Mouse (Mus musculus) embryonic facial prominence, embryonic 13.5 days (tissue): ENCODE measurements around the gene Tspan12. TPM values are rescaled to one million over a fixed set of nuclear protein-coding genes. Genes with fewer than 3 reads are reported as not detected.

ENCODE experiments used
- ATAC-seq: fragments of 200-750 bp; cut with Nextera tagmentation; 2 replicates; pipeline ENCODE4 v1.8.0; 2017; ENCODE audit warnings: low read depth; ENCODE audit not compliant: insufficient number of reproducible peaks, insufficient read depth, low FRiP score, low TSS enrichment
- H3K27ac ChIP-seq: fragments of 300-500 bp; sonication (generic); 2 replicates; pipeline ENCODE4 v1.5.1; 2015; ENCODE audit warnings: moderate library complexity, mild to moderate bottlenecking, inconsistent platforms
- H3K27me3 ChIP-seq: fragments of 300-500 bp; sonication (generic); 2 replicates; pipeline ENCODE4 v1.6.1; 2015; ENCODE audit warnings: mild to moderate bottlenecking, inconsistent platforms
- H3K36me3 ChIP-seq: fragments of 300-500 bp; sonication (generic); 2 replicates; pipeline ENCODE4 v1.6.1; 2015; ENCODE audit warnings: mild to moderate bottlenecking, inconsistent platforms
- H3K4me1 ChIP-seq: fragments of 300-500 bp; sonication (generic); 2 replicates; pipeline ENCODE4 v1.6.1; 2015; ENCODE audit warnings: inconsistent platforms
- H3K4me2 ChIP-seq: fragments of 300-500 bp; sonication (generic); 2 replicates; pipeline ENCODE4 v1.6.1; 2015; ENCODE audit warnings: moderate library complexity, mild to moderate bottlenecking, inconsistent platforms
- H3K4me3 ChIP-seq: fragments of 300-500 bp; sonication (generic); 2 replicates; pipeline ENCODE4 v1.5.1; 2015; ENCODE audit warnings: mild to moderate bottlenecking, inconsistent platforms
- H3K9ac ChIP-seq: fragments of 300-500 bp; sonication (generic); 2 replicates; pipeline ENCODE4 v1.6.1; 2015; ENCODE audit warnings: mild to moderate bottlenecking, inconsistent platforms
- H3K9me3 ChIP-seq: fragments of 300-500 bp; sonication (generic); 2 replicates; pipeline ENCODE4 v1.6.1; 2016; ENCODE audit warnings: inconsistent platforms
- WGBS: fragments of 180-500 bp; shearing (Covaris S2); methylation state at CpG from one replicate; pipeline ENCODE4 v1.1.7; 2015; ENCODE audit warnings: mixed read lengths; 5-methylcytosine and 5-hydroxymethylcytosine counted together
- polyA plus RNA-seq: library from polyadenylated mRNA; unstranded; fragments of >200 nt; fragmentation: Nextera tagmentation; extraction: Ambion mirVana; gene quantifications from 2 replicates; pipeline ENCODE4 v1.2.1, GENCODE M21; 2015

The Tspan12 gene
- polyA plus RNA-seq, 1 experiment from 2014 or later, result 31.5 TPM

DNA sequence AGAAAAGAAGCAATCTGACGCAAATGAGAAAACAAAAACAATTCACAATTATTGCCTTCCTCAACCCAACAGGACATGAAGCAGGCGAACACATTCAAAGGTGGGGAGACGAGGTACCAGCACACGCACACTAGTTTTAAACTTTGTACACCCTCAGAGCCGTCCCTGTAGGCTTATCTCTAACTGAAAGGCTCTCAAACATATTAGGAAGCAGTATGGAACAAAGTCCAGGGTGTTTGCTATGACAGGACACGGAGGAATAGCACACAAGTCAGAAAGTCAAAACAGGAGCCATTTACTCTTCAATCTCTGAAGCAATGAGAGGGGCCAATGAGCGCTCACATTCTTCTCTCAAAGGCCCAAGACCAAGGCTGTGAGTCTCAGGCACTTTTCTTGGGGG, 24.3 kb downstream of the Tspan12 start:
- Histone ChIP-seq H3K9ac (no peak overlapping the region), H3K4me2 (no peak overlapping the region), H3K4me3 (no peak overlapping the region), H3K4me1 (peaks cover 8% of the 10 kb centered on the region; the same call in 1 of the 2 replicates), H3K36me3 (peaks cover 2% of the 10 kb centered on the region; the same call in 1 of the 2 replicates), H3K27me3 (no peaks in the 10 kb centered on the region), H3K27ac (no peak overlapping the region), H3K9me3 (no peaks in the 10 kb centered on the region)
- WGBS, result 88% methylated on average over 7 of the region's 7 CpGs
- ATAC-seq, result no peak

DNA sequence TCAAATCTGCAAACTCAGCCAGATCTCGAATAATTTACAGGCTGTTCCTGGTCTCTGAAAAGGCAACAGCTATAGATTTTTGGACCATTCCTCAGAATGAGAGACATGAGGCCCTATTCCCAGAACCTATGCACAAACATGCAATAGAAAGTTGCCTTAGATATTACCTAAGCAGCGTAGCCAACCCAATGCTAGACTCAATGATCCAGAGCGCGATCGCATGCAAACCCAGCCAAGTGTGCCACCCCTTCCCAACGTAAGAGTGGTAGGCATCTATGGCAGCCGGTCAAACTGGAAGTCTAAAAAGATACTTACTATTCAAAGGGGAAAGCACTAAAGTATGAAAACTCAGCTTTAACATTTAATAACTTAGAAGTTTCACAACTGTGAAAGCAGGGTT, 28.6 kb downstream of the Tspan12 start:
- no peak overlapping the region for H3K27ac ChIP-seq
- no peaks in the 10 kb centered on the region for H3K9me3 ChIP-seq
- no peaks in the 10 kb centered on the region for H3K27me3 ChIP-seq
- H3K4me2 ChIP-seq, result no peak overlapping the region
- no peak for ATAC-seq
- no peaks in the 10 kb centered on the region for H3K36me3 ChIP-seq
- no peak overlapping the region for H3K9ac ChIP-seq
- H3K4me3 ChIP-seq, result no peak overlapping the region
- H3K4me1 ChIP-seq, result peaks cover 6% of the 10 kb centered on the region; the same call in 1 of the 2 replicates
- 94% methylated on average over 7 of the region's 7 CpGs for WGBS

GRCm38 (mm10) chr6:21823281-21823680, 29.0 kb downstream of the Tspan12 start:
- ATAC-seq, result no peak; the same call in 1 of the 2 replicates
- H3K4me2 ChIP-seq, result no peak overlapping the region
- peaks cover 6% of the 10 kb centered on the region; the same call in 1 of the 2 replicates for H3K4me1 ChIP-seq
- H3K4me3 ChIP-seq, result no peak overlapping the region
- no peaks in the 10 kb centered on the region for H3K9me3 ChIP-seq
- H3K9ac ChIP-seq, result no peak overlapping the region
- no peaks in the 10 kb centered on the region for H3K27me3 ChIP-seq
- H3K27ac ChIP-seq, result no peak overlapping the region
- WGBS, result 76% methylated on average over 8 of the region's 8 CpGs
- no peaks in the 10 kb centered on the region for H3K36me3 ChIP-seq

- Histone ChIP-seq H3K4me1 (peaks cover 6% of the 10 kb centered on the region; the same call in 1 of the 2 replicates), H3K4me3 (no peak overlapping the region), H3K27ac (no peak overlapping the region), H3K9me3 (no peaks in the 10 kb centered on the region), H3K9ac (no peak overlapping the region), H3K36me3 (no peaks in the 10 kb centered on the region), H3K4me2 (no peak overlapping the region), H3K27me3 (no peaks in the 10 kb centered on the region)
- WGBS, result 83% methylated on average over 7 of the region's 7 CpGs
- no peak for ATAC-seq
Observed at GRCm38 (mm10) chr6:21822721-21823134, 29.6 kb downstream of the Tspan12 start.

DNA sequence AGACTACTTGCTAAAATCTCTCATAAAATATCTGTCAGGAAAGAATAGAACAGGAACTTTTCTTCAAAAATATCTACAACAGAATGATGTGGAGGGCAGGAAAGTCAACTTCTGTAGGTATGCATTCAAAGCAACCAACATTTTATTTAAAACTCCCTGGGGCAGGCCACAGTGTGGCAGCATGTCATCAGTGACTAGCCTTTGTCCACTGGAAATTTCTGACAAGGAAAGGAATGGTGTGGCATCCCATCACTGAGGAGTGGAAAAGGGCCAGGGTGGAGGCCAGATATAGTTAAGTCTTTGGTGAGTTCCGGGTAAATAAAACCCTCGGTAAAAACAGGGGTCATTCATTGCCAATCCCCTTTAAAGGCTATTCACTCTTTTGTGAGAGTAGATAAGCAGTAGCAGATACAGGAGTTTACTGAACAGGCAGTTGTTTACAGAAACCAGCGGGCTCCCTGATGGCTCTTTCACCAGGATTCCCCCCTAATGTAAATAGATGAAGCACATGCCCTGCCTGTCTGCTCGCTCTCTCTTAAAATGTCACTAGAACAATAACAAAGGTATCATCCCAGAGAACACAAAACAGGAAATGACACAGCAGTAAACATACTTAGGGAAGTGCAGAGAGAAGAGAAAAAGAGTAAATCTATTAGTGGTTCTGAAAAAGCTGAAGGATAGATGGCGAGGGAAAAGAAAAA, 34.1 kb downstream of the Tspan12 start:
- Histone ChIP-seq H3K36me3 (peaks cover 7% of the 10 kb centered on the region), H3K9me3 (no peaks in the 10 kb centered on the region), H3K9ac (no peak overlapping the region), H3K4me3 (no peak overlapping the region), H3K4me2 (no peak overlapping the region), H3K27ac (no peak overlapping the region), H3K4me1 (peaks cover 4% of the 10 kb centered on the region; the same call in 1 of the 2 replicates), H3K27me3 (no peaks in the 10 kb centered on the region)
- WGBS, result 49% methylated on average over 5 of the region's 5 CpGs
- no peak for ATAC-seq

- WGBS, result 90% methylated on average over 7 of the region's 7 CpGs
Observed at GRCm38 (mm10) chr6:21806005-21806404, 46.3 kb downstream of the Tspan12 start.

DNA sequence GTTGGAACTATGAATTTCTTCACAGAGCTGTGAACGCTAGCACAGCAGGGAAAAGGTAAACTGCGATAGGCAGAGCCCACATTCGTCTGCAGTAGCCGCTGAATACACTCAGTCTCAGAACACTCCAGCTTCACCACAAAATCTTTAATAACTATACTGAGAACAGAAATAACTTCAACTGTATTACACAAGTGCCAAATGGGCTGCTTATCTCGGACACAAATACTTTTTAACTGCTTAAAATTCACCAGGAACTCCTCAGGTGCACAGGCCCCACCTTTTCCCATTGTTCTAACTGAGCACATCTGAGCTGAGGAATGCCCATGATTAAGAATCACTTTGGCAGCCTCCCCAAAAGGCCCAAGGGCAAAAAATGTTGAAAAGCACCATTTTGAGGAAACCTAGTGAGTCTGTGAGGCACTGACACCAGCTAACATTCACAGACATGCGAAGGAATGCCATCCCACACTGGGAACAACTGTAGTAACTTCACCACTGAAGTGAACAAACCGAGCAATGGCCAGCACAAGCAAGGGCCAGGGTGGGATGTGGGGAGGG, 47.2 kb downstream of the Tspan12 start:
- no peak overlapping the region for H3K4me2 ChIP-seq
- H3K9me3 ChIP-seq, result no peaks in the 10 kb centered on the region
- WGBS, result 60% methylated on average over 7 of the region's 7 CpGs
- peaks cover 2% of the 10 kb centered on the region; the same call in 1 of the 2 replicates for H3K36me3 ChIP-seq
- no peak overlapping the region for H3K27ac ChIP-seq
- H3K27me3 ChIP-seq, result no peaks in the 10 kb centered on the region
- H3K4me3 ChIP-seq, result no peak overlapping the region
- 0 out of 2 replicates have a peak, but pooled peaks cover 2% of the 10 kb centered on the region for H3K4me1 ChIP-seq
- H3K9ac ChIP-seq, result no peak overlapping the region
- ATAC-seq, result no peak

More at GRCm38 (mm10) chr6:21806005-21806404, 46.3 kb downstream of the Tspan12 start:
- no peaks in the 10 kb centered on the region for H3K27me3 ChIP-seq
- no peak overlapping the region for H3K9ac ChIP-seq
- no peak overlapping the region for H3K27ac ChIP-seq
- no peak overlapping the region for H3K4me2 ChIP-seq
- H3K4me3 ChIP-seq, result no peak overlapping the region
- no peak for ATAC-seq
- 0 out of 2 replicates have a peak, but pooled peaks cover 2% of the 10 kb centered on the region for H3K4me1 ChIP-seq
- H3K9me3 ChIP-seq, result no peaks in the 10 kb centered on the region
- H3K36me3 ChIP-seq, result 0 out of 2 replicates have a peak, but pooled peaks cover 2% of the 10 kb centered on the region

GRCm38 (mm10) chr6:21803483-21804340, 48.6 kb downstream of the Tspan12 start:
- 77% methylated on average over 10 of the region's 10 CpGs for WGBS
- no peaks in the 10 kb centered on the region for H3K27me3 ChIP-seq
- H3K9ac ChIP-seq, result no peak overlapping the region
- no peak overlapping the region for H3K4me3 ChIP-seq
- no peak overlapping the region for H3K27ac ChIP-seq
- ATAC-seq, result no peak; the same call in 1 of the 2 replicates
- H3K4me1 ChIP-seq, result 0 out of 2 replicates have a peak, but pooled peaks cover 2% of the 10 kb centered on the region
- no peaks in the 10 kb centered on the region for H3K9me3 ChIP-seq
- H3K4me2 ChIP-seq, result no peak overlapping the region
- H3K36me3 ChIP-seq, result peaks cover 2% of the 10 kb centered on the region; the same call in 1 of the 2 replicates

- 87% methylated on average over 9 of the region's 9 CpGs for WGBS
- H3K27me3 ChIP-seq, result no peaks in the 10 kb centered on the region
- no peaks in the 10 kb centered on the region for H3K9me3 ChIP-seq
- no peak overlapping the region for H3K4me2 ChIP-seq
- H3K36me3 ChIP-seq, result no peaks in the 10 kb centered on the region; the same call in 1 of the 2 replicates
- no peaks in the 10 kb centered on the region for H3K4me1 ChIP-seq
- no peak overlapping the region for H3K27ac ChIP-seq
- ATAC-seq, result no peak
- H3K4me3 ChIP-seq, result no peak overlapping the region
- no peak overlapping the region for H3K9ac ChIP-seq
Observed at GRCm38 (mm10) chr6:21798581-21798980, 53.7 kb downstream of the Tspan12 start.

GRCm38 (mm10) chr6:21797087-21797486, 55.2 kb downstream of the Tspan12 start:
- no peak overlapping the region for H3K4me3 ChIP-seq
- H3K4me1 ChIP-seq, result no peaks in the 10 kb centered on the region
- no peak overlapping the region for H3K4me2 ChIP-seq
- H3K36me3 ChIP-seq, result no peaks in the 10 kb centered on the region; the same call in 1 of the 2 replicates
- ATAC-seq, result no peak
- no peaks in the 10 kb centered on the region for H3K9me3 ChIP-seq
- H3K9ac ChIP-seq, result no peak overlapping the region
- 93% methylated on average over 4 of the region's 4 CpGs for WGBS
- no peaks in the 10 kb centered on the region for H3K27me3 ChIP-seq
- no peak overlapping the region for H3K27ac ChIP-seq

DNA sequence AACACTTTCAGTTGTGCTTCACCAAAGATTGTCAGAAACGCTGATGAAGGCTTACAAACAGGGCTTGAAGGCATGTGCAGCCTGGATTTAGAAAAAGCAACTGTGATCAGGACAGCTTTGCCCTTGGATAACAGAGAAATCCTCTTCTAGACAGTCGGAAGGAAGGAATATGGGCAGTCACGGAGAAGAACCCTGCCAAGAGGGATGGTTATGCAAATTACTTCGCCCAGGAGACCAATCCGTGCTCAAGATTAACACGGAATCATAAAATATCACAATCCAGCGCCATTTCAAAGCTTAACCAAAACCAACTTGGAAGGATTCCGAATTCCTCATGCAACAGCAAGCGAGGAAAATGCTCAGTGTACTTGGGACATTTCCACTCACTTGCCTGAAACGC, 55.9 kb downstream of the Tspan12 start:
- WGBS, result 85% methylated on average over 10 of the region's 10 CpGs
- H3K4me1 ChIP-seq, result no peaks in the 10 kb centered on the region
- H3K36me3 ChIP-seq, result no peaks in the 10 kb centered on the region; the same call in 1 of the 2 replicates
- H3K4me3 ChIP-seq, result no peak overlapping the region
- no peak overlapping the region for H3K27ac ChIP-seq
- no peak for ATAC-seq
- H3K9ac ChIP-seq, result no peak overlapping the region
- no peak overlapping the region for H3K4me2 ChIP-seq
- H3K9me3 ChIP-seq, result no peaks in the 10 kb centered on the region
- no peaks in the 10 kb centered on the region for H3K27me3 ChIP-seq
